Mouse (Mus musculus) hindbrain, embryonic 11.5 days (tissue): Measurements from ENCODE around the gene Dnajc17. TPM values are rescaled to one million over a fixed set of nuclear protein-coding genes. Genes with fewer than 3 reads are reported as not detected.

Source experiments
- ATAC-seq: fragments of 200-750 bp; cut with Nextera tagmentation; 2 replicates; pipeline ENCODE4 v1.8.0; 2017; ENCODE audit warnings: mild to moderate bottlenecking, moderate TSS enrichment, moderate library complexity; ENCODE audit not compliant: low FRiP score
- DNase-seq: peaks from one replicate; pipeline ENCODE4 v3.0.0-alpha.2; 2015; ENCODE audit warnings: low spot score
- H3K27ac ChIP-seq: fragments of 300-500 bp; sonication (generic); 2 replicates; pipeline ENCODE4 v1.5.1; 2014; ENCODE audit warnings: mild to moderate bottlenecking, low read depth, low read length
- H3K27me3 ChIP-seq: fragments of 300-500 bp; sonication (generic); 2 replicates; pipeline ENCODE4 v1.6.1; 2014; ENCODE audit warnings: mild to moderate bottlenecking, low read length, moderate library complexity, mixed read lengths; ENCODE audit not compliant: control insufficient read depth, insufficient read depth
- H3K36me3 ChIP-seq: fragments of 300-500 bp; sonication (generic); 2 replicates; pipeline ENCODE4 v1.6.1; 2014; ENCODE audit warnings: mild to moderate bottlenecking, low read length, moderate library complexity, mixed read lengths; ENCODE audit not compliant: control insufficient read depth, insufficient read depth
- H3K4me1 ChIP-seq: fragments of 300-500 bp; sonication (generic); replicated peaks from 2 replicates; pipeline ENCODE4 v1.6.1; 2014; ENCODE audit warnings: low read length, mixed read lengths; ENCODE audit not compliant: control insufficient read depth, insufficient read depth
- H3K4me2 ChIP-seq: fragments of 300-500 bp; sonication (generic); replicated peaks from 2 replicates; pipeline ENCODE4 v1.6.1; 2014; ENCODE audit warnings: mild to moderate bottlenecking, low read depth, low read length
- H3K4me3 ChIP-seq: fragments of 300-500 bp; sonication (generic); 2 replicates; pipeline ENCODE4 v1.5.1; 2014; ENCODE audit warnings: low read depth, low read length
- H3K9ac ChIP-seq: fragments of 300-500 bp; sonication (generic); 2 replicates; pipeline ENCODE4 v1.6.1; 2014; ENCODE audit warnings: low read depth, low read length
- H3K9me3 ChIP-seq: fragments of 300-500 bp; sonication (generic); 2 replicates; pipeline ENCODE4 v1.6.1; 2016; ENCODE audit warnings: low read length; ENCODE audit not compliant: control insufficient read depth
- WGBS: fragments of 180-500 bp; shearing (Covaris S2); extraction: QIAGEN DNeasy Blood & Tissue Kit; methylation state at CpG from one replicate; pipeline ENCODE4 v1.1.7; 2014; 5-methylcytosine and 5-hydroxymethylcytosine counted together
- polyA plus RNA-seq: library from polyadenylated mRNA; unstranded; fragments of >200 nt; fragmentation: Nextera tagmentation; extraction: Ambion mirVana; gene quantifications from 2 replicates; pipeline ENCODE4 v1.2.1, GENCODE M21; 2014

Dnajc17 gene
- polyA plus RNA-seq, 1 experiment from 2014 or later = 22.2 TPM

DNA sequence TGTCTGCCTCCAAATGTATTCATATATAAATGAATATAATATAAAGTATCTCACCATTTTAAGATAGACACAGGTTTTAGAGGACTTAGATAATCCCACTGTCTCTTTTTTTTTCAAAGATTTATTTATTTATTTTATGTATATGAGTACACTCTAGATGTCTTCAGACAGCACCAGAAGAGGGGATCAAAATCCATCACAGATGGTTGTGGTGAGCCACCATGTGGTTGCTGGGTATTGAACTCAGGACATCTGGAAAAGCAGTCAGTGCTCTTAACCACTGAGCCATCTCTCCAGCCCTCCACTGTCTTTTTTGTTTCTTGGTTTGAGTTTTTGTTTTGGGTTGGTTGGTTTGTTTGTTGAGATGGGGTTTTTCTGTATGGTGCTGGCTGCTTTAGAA is 50.8 kb downstream of the Dnajc17 start:
- H3K9me3 ChIP-seq = no peaks in the 10 kb centered on the region
- no peak for DNase-seq
- no peak overlapping the region for H3K27ac ChIP-seq
- H3K36me3 ChIP-seq = no peaks in the 10 kb centered on the region
- H3K27me3 ChIP-seq = no peaks in the 10 kb centered on the region
- no peak overlapping the region for H3K4me3 ChIP-seq
- no peak for ATAC-seq
- no peaks in the 10 kb centered on the region for H3K4me1 ChIP-seq
- H3K4me2 ChIP-seq = no peak overlapping the region; the same call in 1 of the 2 replicates
- no peak overlapping the region for H3K9ac ChIP-seq

- H3K4me1 ChIP-seq = no peaks in the 10 kb centered on the region
- peak within 1 kb of the TSS; percentile 92 for H3K4me2 ChIP-seq
- WGBS = under 1% methylated on average over 52 of the region's 57 CpGs
- peak within 1 kb of the TSS; percentile 99 for H3K4me3 ChIP-seq
- 0 out of 2 replicates have a peak within 1 kb of the TSS, but pooled peaks have one; percentile 17 for H3K27ac ChIP-seq
- ATAC-seq (peak; percentile 93), DNase-seq (peak; percentile 98)
- no peaks in the 10 kb centered on the region for H3K9me3 ChIP-seq
- no peaks in the 10 kb centered on the region for H3K36me3 ChIP-seq
- peak within 1 kb of the TSS; percentile 90 for H3K9ac ChIP-seq
- H3K27me3 ChIP-seq = no peaks in the 10 kb centered on the region
Observed at GRCm38 (mm10) chr2:119156681-119157572, 51.7 kb downstream of the Dnajc17 start, which contains the start of gene Rmdn3. Gene Rmdn3, minus strand, starts transcription at chr2:119157034.

DNA sequence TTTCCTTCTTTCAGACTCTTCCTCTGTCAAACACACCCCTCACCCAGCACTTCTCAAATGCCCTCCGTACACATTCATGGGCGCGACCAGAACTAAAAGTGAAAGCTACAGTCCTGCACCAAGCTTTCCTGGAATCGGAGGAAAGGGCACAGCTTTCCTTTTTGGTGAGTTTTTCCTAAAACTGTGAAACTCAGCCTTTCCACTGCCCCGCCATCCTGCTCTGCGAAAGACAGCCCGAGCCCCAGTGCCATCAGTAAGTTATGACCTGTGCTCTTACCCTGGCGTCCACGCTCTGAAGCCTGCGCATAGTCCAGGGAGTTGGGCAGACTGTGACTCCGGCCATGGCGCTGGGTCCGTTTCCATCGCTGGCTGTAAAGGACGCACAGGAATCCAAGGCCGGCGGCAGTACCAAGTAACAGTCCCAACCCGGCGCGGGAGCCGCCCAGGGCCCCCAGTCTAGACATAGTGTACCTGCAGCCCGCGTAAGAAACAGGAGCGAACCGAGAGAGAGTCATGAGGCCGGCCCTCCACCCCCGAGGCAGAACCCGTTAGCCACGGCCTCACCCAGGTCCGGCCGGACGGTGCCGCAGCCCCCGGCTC is 52.4 kb downstream of the Dnajc17 start:
- Histone ChIP-seq H3K4me2 (peak overlapping the region; percentile 92), H3K4me3 (peak overlapping the region; percentile 99), H3K4me1 (no peaks in the 10 kb centered on the region), H3K27ac (0 out of 2 replicates have a peak overlapping the region, but pooled peaks have one; percentile 17), H3K27me3 (no peaks in the 10 kb centered on the region), H3K36me3 (no peaks in the 10 kb centered on the region), H3K9ac (peak overlapping the region; percentile 90), H3K9me3 (no peaks in the 10 kb centered on the region)
- DNase-seq (no peak), ATAC-seq (peak; percentile 48; the same call in 1 of the 2 replicates)
- 8% methylated on average over 33 of the region's 34 CpGs for WGBS

GRCm38 (mm10) chr2:119155388-119155787 is 53.2 kb downstream of the Dnajc17 start:
- Histone ChIP-seq H3K27ac (no peak overlapping the region), H3K9ac (no peak overlapping the region), H3K4me1 (no peaks in the 10 kb centered on the region), H3K9me3 (no peaks in the 10 kb centered on the region), H3K4me2 (no peak overlapping the region), H3K4me3 (no peak overlapping the region), H3K27me3 (no peaks in the 10 kb centered on the region), H3K36me3 (no peaks in the 10 kb centered on the region)
- ATAC-seq (no peak), DNase-seq (no peak)
- WGBS = 87% methylated on average over 9 of the region's 9 CpGs

DNA sequence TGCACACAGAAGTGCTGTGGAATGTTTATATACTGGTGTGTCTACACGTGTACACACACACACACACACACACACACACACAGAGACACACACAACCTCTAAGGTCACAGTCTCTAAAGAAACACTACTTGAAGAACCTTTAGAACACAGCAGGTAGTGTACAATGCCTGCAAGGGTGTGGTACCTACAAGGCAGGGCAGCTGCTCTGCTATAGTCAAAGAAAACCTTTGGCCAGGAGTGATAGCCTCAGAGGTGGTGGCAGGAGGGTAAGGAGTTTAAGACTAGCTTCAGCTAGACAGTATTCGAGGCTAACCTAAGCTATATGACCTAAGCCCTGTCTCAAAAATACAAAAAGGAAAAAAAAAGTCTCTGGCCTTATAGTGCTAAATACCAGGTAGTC is 53.9 kb downstream of the Dnajc17 start:
- no peak for ATAC-seq
- Histone ChIP-seq H3K27ac (no peak overlapping the region), H3K9ac (no peak overlapping the region), H3K4me3 (no peak overlapping the region), H3K9me3 (no peaks in the 10 kb centered on the region), H3K4me1 (no peaks in the 10 kb centered on the region), H3K27me3 (no peaks in the 10 kb centered on the region), H3K4me2 (no peak overlapping the region), H3K36me3 (no peaks in the 10 kb centered on the region)
- DNase-seq = no peak
- 96% methylated on average over 2 of the region's 2 CpGs for WGBS

- Histone ChIP-seq H3K4me3 (no peak overlapping the region), H3K36me3 (no peaks in the 10 kb centered on the region)
Observed at GRCm38 (mm10) chr2:119152255-119152654, 56.3 kb downstream of the Dnajc17 start.

GRCm38 (mm10) chr2:119147775-119148174 is 60.8 kb downstream of the Dnajc17 start:
- WGBS = 94% methylated on average over 8 of the region's 8 CpGs
- DNase-seq (no peak), ATAC-seq (no peak)
- Histone ChIP-seq H3K4me2 (no peak overlapping the region), H3K27me3 (no peaks in the 10 kb centered on the region), H3K4me3 (no peak overlapping the region), H3K9ac (no peak overlapping the region), H3K9me3 (no peaks in the 10 kb centered on the region), H3K27ac (no peak overlapping the region), H3K4me1 (no peaks in the 10 kb centered on the region), H3K36me3 (peaks cover 12% of the 10 kb centered on the region)

More at GRCm38 (mm10) chr2:119152255-119152654, 56.3 kb downstream of the Dnajc17 start:
- no peak for ATAC-seq
- Histone ChIP-seq H3K9ac (no peak overlapping the region), H3K27ac (no peak overlapping the region), H3K4me2 (no peak overlapping the region), H3K9me3 (no peaks in the 10 kb centered on the region), H3K27me3 (no peaks in the 10 kb centered on the region), H3K4me1 (no peaks in the 10 kb centered on the region)
- no peak for DNase-seq
- WGBS = 89% methylated on average over 6 of the region's 6 CpGs

GRCm38 (mm10) chr2:119147160-119147678 is 61.4 kb downstream of the Dnajc17 start:
- no peak for ATAC-seq
- DNase-seq = no peak

More at GRCm38 (mm10) chr2:119147160-119147678, 61.4 kb downstream of the Dnajc17 start:
- Histone ChIP-seq H3K27ac (no peak overlapping the region), H3K4me2 (no peak overlapping the region), H3K4me3 (no peak overlapping the region), H3K36me3 (peaks cover 12% of the 10 kb centered on the region), H3K9ac (no peak overlapping the region), H3K9me3 (no peaks in the 10 kb centered on the region), H3K4me1 (no peaks in the 10 kb centered on the region), H3K27me3 (no peaks in the 10 kb centered on the region)
- 85% methylated on average over 22 of the region's 22 CpGs for WGBS
